Mouse (Mus musculus): Measurements from ENCODE around the gene Zmynd11. TPM values are rescaled to one million over a fixed set of nuclear protein-coding genes. Genes with fewer than 3 reads are reported as not detected.
A peak's percentile ranks its signal among the peaks of the same experiment; 100 is the strongest.

Gene Zmynd11
- 0.62 and 0.70 TPM in 2 replicates for polyA plus RNA-seq (2012)

DNA sequence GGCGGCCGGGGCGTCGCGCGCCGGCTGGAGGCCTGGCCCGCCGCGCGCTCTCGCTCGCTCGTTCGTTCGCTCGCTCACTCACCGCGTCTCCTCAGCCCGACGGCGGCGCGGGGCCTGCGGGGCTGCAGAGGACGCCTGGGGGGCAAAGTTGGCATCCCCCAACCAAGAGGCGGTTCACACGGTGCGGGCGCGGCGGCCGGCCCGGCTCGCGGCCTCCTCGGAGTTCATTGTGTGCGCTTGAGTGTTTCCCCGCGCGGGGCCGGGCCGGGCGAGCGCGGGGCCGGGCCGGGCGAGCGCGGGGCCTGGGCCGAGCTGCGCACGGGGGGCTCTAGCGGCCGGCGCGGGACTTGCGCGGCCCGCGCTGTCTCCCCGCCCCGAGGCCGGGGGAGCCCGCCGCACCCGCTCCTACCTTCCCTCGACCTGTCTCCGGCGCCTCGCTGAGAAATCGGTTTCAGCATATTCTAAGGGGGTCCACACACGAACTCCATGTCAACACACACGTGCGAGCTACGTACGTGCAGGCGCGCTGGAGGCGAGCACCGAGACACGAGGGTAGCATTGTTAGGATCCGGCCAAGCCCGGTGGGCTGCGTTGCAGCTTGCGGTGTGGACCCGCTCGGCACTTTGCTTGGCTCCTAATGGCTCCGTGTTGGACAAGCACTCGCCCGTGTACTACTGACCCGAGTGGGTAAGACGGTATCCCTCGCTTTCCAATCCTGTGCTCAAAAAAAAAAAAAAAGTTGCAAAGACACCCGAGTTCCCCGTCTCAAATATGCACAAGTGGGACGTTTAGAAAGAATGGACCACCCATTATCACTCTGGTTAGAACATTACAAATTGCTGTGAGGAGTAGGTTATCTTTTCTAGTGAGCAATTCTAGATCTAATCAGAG is at the start of gene Zmynd11:
Zmynd11 (minus strand) TSS at position 685 of the 891 bp plus-strand sequence.
- H3K27me3 ChIP-seq (ENCODE audit: control insufficient read depth): peaks cover 41% of the 10 kb centered on the region
- TF ChIP-seq GATA1 (IDR thresholded peaks at IDR 0.05; ENCODE audit: low read length): no peak
- H3K9me3 ChIP-seq (ENCODE audit: control insufficient read depth, low read length): no peaks in the 10 kb centered on the region
- H3K4me3 ChIP-seq (replicated peaks): peak within 1 kb of the TSS; percentile 86
- H3K36me3 ChIP-seq (ENCODE audit: control insufficient read depth): no peaks in the 10 kb centered on the region
- H3K4me1 ChIP-seq (ENCODE audit: control insufficient read depth): peaks cover 30% of the 10 kb centered on the region

DNA sequence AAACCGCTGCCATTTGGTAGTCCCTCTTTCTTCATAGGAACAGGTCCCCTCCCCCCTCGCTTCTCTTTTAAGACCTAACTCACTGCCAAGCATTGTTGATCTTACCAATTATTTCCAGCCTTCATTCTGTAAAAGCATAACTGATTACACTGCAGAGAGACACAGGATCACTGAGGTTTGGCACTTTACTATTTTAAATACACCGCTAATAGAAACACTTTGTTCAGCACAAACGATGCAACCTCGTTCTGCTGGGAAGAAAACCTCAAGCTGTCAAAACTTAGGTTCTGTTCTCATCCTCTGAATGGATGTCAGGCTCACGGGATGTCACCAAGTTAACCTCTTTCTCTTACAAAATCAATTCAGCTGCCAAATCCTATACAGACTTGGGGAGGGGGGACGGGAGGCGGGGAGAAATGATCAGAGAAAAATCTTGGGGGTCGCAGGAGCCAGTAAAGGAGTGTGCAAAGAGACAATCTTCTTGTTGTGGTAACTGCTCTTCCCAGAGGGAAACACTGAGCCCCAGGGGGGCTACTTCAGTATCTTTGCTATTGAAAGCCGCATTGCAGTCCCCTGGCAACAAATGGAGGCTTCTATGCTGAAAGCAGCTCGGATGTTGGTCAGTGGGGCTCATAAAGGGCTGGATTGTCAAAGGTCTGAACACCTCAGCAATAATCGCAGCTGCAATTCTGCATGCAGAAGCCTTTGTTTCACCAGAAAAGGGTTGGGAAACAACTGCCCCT is 30.9 kb upstream of the Zmynd11 start:
- Histone ChIP-seq H3K27me3 (ENCODE audit: control insufficient read depth) (peaks cover 10% of the 10 kb centered on the region), H3K4me3 (replicated peaks) (no peak overlapping the region), H3K4me1 (ENCODE audit: control insufficient read depth) (no peaks in the 10 kb centered on the region), H3K36me3 (ENCODE audit: control insufficient read depth) (no peaks in the 10 kb centered on the region), H3K9me3 (ENCODE audit: control insufficient read depth, low read length) (no peaks in the 10 kb centered on the region)
- no peak for TF ChIP-seq TAL1 (IDR thresholded peaks at IDR 0.05; ENCODE audit: low read length)
- no peak for TF ChIP-seq GATA1 (IDR thresholded peaks at IDR 0.05; ENCODE audit: low read length)

DNA sequence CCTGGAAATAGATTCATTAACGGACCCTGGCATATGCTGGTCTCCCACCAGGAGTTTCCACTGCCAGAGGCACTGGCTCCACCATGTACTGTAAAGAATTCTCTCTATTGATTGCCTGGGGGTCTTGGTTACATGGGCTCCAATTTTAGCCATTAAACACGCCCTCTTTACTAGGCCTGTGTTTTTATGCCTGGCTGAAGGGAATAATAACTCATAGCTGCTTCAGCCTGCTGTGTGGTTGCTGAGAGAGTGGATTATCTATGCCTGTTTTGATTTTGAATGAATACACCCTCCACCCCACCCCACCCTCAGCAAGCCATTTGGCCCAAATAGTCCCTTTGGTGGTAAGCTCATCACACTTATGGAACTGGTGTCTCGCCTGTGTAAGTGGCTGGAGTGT is 20.9 kb upstream of the Zmynd11 start:
- no peaks in the 10 kb centered on the region for H3K4me1 ChIP-seq (ENCODE audit: control insufficient read depth)
- TF ChIP-seq TAL1 (IDR thresholded peaks at IDR 0.05; ENCODE audit: low read length): no peak
- no peak for TF ChIP-seq GATA1 (IDR thresholded peaks at IDR 0.05; ENCODE audit: low read length)
- H3K4me3 ChIP-seq (replicated peaks): no peak overlapping the region
- H3K27me3 ChIP-seq (ENCODE audit: control insufficient read depth): no peaks in the 10 kb centered on the region
- no peaks in the 10 kb centered on the region for H3K36me3 ChIP-seq (ENCODE audit: control insufficient read depth)
- no peaks in the 10 kb centered on the region for H3K9me3 ChIP-seq (ENCODE audit: control insufficient read depth, low read length)

DNA sequence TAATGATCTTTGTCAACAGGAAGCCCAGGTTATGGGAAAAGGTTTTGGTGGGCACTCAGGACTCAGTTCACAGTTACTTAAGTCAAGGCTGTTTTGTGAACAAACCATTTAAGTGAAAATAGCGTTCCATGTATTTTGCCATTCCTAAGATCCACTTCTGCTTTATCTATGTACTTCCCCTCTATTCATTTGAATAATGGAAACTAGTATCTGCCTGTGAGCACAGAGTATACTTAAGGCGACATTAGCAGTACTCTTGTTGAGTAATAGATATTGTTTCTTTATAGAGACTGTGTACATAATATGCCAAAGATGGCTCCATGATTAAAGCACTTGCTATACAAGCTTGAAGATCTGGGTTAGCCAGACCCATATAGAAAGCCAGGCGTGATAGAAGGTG is 18.6 kb upstream of the Zmynd11 start:
- no peaks in the 10 kb centered on the region for H3K36me3 ChIP-seq (ENCODE audit: control insufficient read depth)
- no peak overlapping the region for H3K4me3 ChIP-seq (replicated peaks)
- TF ChIP-seq TAL1 (IDR thresholded peaks at IDR 0.05; ENCODE audit: low read length) (no peak), GATA1 (IDR thresholded peaks at IDR 0.05; ENCODE audit: low read length) (no peak)
- H3K9me3 ChIP-seq (ENCODE audit: control insufficient read depth, low read length): no peaks in the 10 kb centered on the region
- H3K4me1 ChIP-seq (ENCODE audit: control insufficient read depth): no peaks in the 10 kb centered on the region
- H3K27me3 ChIP-seq (ENCODE audit: control insufficient read depth): no peaks in the 10 kb centered on the region

DNA sequence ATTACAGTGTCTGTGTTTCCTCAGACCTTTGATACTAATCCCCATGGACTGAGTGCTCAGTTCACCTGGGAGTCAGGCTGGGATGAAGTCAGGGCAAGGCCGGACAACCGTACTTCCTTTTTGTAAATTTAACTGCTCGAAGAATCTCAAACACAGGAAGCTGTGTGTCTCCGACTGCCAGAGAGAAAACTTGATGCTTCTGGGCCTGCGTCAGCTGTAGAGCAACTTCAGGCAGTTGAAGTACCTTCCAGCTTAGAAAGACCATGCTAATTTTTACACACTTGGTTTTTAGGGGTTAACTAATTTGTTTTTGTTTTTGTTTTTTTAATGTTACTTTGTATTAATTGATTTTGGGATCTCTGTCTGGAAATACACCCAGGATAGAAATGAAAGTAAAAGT is 10.8 kb upstream of the Zmynd11 start:
- Histone ChIP-seq H3K4me3 (replicated peaks) (no peak overlapping the region), H3K27me3 (ENCODE audit: control insufficient read depth) (no peaks in the 10 kb centered on the region), H3K9me3 (ENCODE audit: control insufficient read depth, low read length) (no peaks in the 10 kb centered on the region), H3K36me3 (ENCODE audit: control insufficient read depth) (no peaks in the 10 kb centered on the region), H3K4me1 (ENCODE audit: control insufficient read depth) (no peaks in the 10 kb centered on the region)
- TF ChIP-seq TAL1 (IDR thresholded peaks at IDR 0.05; ENCODE audit: low read length) (no peak), GATA1 (IDR thresholded peaks at IDR 0.05; ENCODE audit: low read length) (no peak)

DNA sequence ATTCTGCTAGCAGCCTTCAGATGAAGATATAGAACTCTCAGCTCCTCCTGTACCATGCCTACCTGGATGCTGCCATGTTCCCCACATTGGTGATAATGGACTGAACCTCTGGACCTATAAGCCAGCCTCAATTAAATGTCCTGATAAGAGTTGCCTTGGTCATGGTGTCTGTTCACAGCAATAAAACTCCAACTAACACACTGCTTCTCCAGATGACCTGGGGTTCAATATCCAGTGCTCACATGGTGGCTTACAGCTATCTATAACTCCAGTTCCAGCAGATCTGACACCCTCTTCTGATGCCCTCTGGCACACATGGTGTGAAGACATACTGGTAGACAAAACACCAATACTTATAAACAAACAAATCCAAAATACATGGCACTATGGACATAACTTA is 8.9 kb upstream of the Zmynd11 start:
- Histone ChIP-seq H3K27me3 (ENCODE audit: control insufficient read depth) (peaks cover 6% of the 10 kb centered on the region), H3K36me3 (ENCODE audit: control insufficient read depth) (no peaks in the 10 kb centered on the region), H3K4me3 (replicated peaks) (no peak overlapping the region), H3K4me1 (ENCODE audit: control insufficient read depth) (no peaks in the 10 kb centered on the region), H3K9me3 (ENCODE audit: control insufficient read depth, low read length) (no peaks in the 10 kb centered on the region)
- TF ChIP-seq GATA1 (IDR thresholded peaks at IDR 0.05; ENCODE audit: low read length) (no peak), TAL1 (IDR thresholded peaks at IDR 0.05; ENCODE audit: low read length) (no peak)

DNA sequence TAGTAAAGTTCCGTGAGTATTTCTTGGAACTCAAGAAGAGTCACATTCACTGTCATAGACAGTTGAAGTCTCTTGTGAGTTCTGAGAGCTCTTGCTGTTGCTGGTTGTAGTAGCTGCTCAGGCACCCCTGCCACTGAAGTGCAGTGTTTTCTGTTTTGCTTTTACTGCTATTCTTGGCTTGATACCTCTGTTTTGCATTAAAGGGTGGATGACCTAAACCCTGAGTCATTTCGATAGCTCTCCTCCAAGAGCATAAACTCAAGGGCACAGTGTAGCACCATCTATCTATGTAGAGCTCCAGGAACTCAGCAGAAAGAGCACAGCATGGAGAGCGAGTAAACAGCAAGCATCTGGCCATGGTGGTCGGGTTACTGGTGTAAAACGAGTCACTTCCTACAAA is 2.1 kb upstream of the Zmynd11 start:
- no peak overlapping the region for H3K4me3 ChIP-seq (replicated peaks)
- peaks cover 17% of the 10 kb centered on the region for H3K4me1 ChIP-seq (ENCODE audit: control insufficient read depth)
- TF ChIP-seq TAL1 (IDR thresholded peaks at IDR 0.05; ENCODE audit: low read length): no peak
- TF ChIP-seq GATA1 (IDR thresholded peaks at IDR 0.05; ENCODE audit: low read length): no peak

DNA sequence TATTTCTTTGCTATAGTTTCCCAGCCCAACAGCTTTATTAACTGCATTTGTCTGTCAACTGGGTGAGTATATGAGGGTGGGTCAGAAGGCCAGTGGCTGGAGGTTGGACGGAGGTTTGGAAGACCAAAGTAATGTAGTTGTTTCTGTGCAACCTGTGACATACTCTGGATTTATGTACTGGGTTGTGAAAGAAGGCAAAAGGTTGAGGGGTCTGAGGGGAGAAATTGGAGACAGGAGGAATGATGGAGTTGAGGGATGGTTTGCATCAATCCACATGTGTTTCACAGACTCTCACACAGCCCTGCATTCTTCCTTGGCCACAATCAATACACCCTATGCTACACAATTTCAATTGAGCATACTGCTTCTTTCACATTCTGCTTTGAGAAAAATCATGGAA is 1.4 kb upstream of the Zmynd11 start:
- Histone ChIP-seq H3K4me3 (replicated peaks) (no peak overlapping the region), H3K36me3 (ENCODE audit: control insufficient read depth) (no peaks in the 10 kb centered on the region), H3K4me1 (ENCODE audit: control insufficient read depth) (peaks cover 19% of the 10 kb centered on the region), H3K9me3 (ENCODE audit: control insufficient read depth, low read length) (no peaks in the 10 kb centered on the region), H3K27me3 (ENCODE audit: control insufficient read depth) (peaks cover 44% of the 10 kb centered on the region)
- no peak for TF ChIP-seq TAL1 (IDR thresholded peaks at IDR 0.05; ENCODE audit: low read length)
- TF ChIP-seq GATA1 (IDR thresholded peaks at IDR 0.05; ENCODE audit: low read length): no peak

More for the DNA sequence above, 2.1 kb upstream of the Zmynd11 start:
- H3K9me3 ChIP-seq (ENCODE audit: control insufficient read depth, low read length): no peaks in the 10 kb centered on the region
- H3K27me3 ChIP-seq (ENCODE audit: control insufficient read depth): peaks cover 44% of the 10 kb centered on the region
- no peaks in the 10 kb centered on the region for H3K36me3 ChIP-seq (ENCODE audit: control insufficient read depth)

DNA sequence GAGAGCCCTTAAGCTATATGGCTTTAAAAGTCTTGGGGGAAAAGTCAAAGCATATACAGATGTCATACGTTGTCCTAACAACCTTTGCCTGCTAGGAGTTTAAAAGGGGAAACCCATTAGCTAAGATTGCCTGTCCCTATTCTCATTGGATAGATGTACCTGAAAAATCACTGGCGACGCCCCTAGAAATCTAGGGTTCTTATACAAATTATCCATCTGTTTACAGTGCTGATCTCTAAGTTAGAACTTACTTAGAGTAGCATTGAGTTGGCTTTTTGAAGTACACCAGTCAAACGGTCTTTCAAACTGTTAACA is 364 bp upstream of the Zmynd11 start:
- Histone ChIP-seq H3K36me3 (ENCODE audit: control insufficient read depth) (no peaks in the 10 kb centered on the region), H3K4me1 (ENCODE audit: control insufficient read depth) (peaks cover 24% of the 10 kb centered on the region), H3K27me3 (ENCODE audit: control insufficient read depth) (peaks cover 44% of the 10 kb centered on the region), H3K4me3 (replicated peaks) (peak overlapping the region; percentile 86), H3K9me3 (ENCODE audit: control insufficient read depth, low read length) (no peaks in the 10 kb centered on the region)
- no peak for TF ChIP-seq TAL1 (IDR thresholded peaks at IDR 0.05; ENCODE audit: low read length)
- TF ChIP-seq GATA1 (IDR thresholded peaks at IDR 0.05; ENCODE audit: low read length): no peak
